Mouse (Mus musculus): Measurements from ENCODE around the gene Pik3r3. TPM values are rescaled to one million over a fixed set of nuclear protein-coding genes. Genes with fewer than 3 reads are reported as not detected.

Gene Pik3r3
- polyA plus RNA-seq, 1 experiment, result 5.7 TPM

DNA sequence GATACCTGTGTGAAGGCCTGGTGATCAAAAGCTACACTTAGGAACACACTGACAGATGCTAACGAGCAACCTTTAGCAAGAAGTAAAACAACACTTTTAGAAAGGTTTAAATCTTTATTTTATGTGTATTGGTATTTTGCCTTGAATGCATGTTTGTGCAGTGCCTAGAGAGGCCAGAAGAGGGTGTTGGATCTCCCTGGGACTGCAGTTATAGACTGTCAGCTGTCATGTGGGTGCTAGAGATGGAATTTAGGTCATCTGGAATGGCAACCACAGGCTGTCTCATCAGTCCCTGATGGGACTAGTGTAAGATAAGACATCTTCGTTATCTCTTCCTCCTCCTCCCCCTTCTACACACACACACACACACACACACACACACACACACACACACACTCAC is 23.0 kb upstream of the Pik3r3 start:
- Histone ChIP-seq H3K27me3 (ENCODE audit: control insufficient read depth, insufficient read depth, insufficient read length) (no peaks in the 10 kb centered on the region), H3K36me3 (ENCODE audit: control insufficient read depth, insufficient read depth) (no peaks in the 10 kb centered on the region), H3K79me2 (ENCODE audit: control insufficient read depth, insufficient read depth) (no peaks in the 10 kb centered on the region), H3K4me2 (ENCODE audit: low read depth) (no peak overlapping the region), H3K4me3 (no peak overlapping the region), H3ac (ENCODE audit: control insufficient read depth, insufficient read length) (no peak overlapping the region)
- TF ChIP-seq POLR2A (IDR thresholded peaks at IDR 0.05; ENCODE audit: insufficient read length, low read depth) (no peak), REST (IDR thresholded peaks at IDR 0.05; ENCODE audit: insufficient read depth, insufficient read length) (no peak), USF1 (IDR thresholded peaks at IDR 0.05; ENCODE audit: low read depth) (no peak), MYOD1 (IDR thresholded peaks at IDR 0.05; ENCODE audit: control insufficient read depth in 1 of 3, insufficient read length in 2 of 3, low read depth in 2 of 3) (peak in 2 of 3 experiments; percentile 43 to 71), TCF3 (IDR thresholded peaks at IDR 0.05; ENCODE audit: insufficient read length, low read depth) (no peak), MYOG (IDR thresholded peaks at IDR 0.05; ENCODE audit: control insufficient read depth in 1 of 3, insufficient read depth in 1 of 3, insufficient read length in 2 of 3, low read depth in 2 of 3) (peak in 2 of 3 experiments; percentile 71 to 88), CEBPB (IDR thresholded peaks at IDR 0.05; ENCODE audit: insufficient read depth, poor library complexity, severe bottlenecking) (no peak), POLR2AphosphoS2 (IDR thresholded peaks at IDR 0.05; ENCODE audit: insufficient read length, low read depth) (no peak), SRF (IDR thresholded peaks at IDR 0.05; ENCODE audit: control insufficient read depth, insufficient read length, low read depth) (no peak), E2F4 (IDR thresholded peaks at IDR 0.05; ENCODE audit: insufficient read depth) (no peak), TCF12 (IDR thresholded peaks at IDR 0.05; ENCODE audit: insufficient read depth, poor library complexity, severe bottlenecking) (no peak), MAX (IDR thresholded peaks at IDR 0.05; ENCODE audit: low read depth) (no peak)

DNA sequence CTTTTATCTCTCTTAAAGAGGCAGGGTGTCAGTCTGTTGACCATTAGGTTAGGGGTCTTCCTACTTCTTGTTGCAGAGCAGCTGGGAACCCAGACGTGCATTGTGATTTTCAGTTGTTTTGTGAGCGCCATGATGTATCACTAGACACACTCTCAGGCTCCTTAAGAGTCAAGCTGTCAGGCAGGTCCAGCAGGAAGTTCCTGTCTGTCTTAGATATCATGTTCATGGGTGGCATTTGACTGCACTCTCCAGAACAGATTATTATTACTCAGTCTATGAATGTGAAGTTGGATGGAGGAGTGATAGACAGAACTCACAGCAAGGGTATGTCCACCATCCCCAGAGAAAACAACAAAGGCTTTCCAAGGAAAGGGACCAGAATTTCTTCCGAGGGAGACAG is 17.0 kb upstream of the Pik3r3 start:
- H3K4me2 ChIP-seq (ENCODE audit: low read depth), result no peak overlapping the region
- TF ChIP-seq POLR2A (IDR thresholded peaks at IDR 0.05; ENCODE audit: insufficient read length, low read depth) (no peak), SRF (IDR thresholded peaks at IDR 0.05; ENCODE audit: control insufficient read depth, insufficient read length, low read depth) (no peak), REST (IDR thresholded peaks at IDR 0.05; ENCODE audit: insufficient read depth, insufficient read length) (no peak), TCF12 (IDR thresholded peaks at IDR 0.05; ENCODE audit: insufficient read depth, poor library complexity, severe bottlenecking) (no peak), POLR2AphosphoS2 (IDR thresholded peaks at IDR 0.05; ENCODE audit: insufficient read length, low read depth) (no peak), CEBPB (IDR thresholded peaks at IDR 0.05; ENCODE audit: insufficient read depth, poor library complexity, severe bottlenecking) (no peak), TCF3 (IDR thresholded peaks at IDR 0.05; ENCODE audit: insufficient read length, low read depth) (no peak), E2F4 (IDR thresholded peaks at IDR 0.05; ENCODE audit: insufficient read depth) (no peak), MYOD1 (IDR thresholded peaks at IDR 0.05; ENCODE audit: control insufficient read depth in 1 of 3, insufficient read length in 2 of 3, low read depth in 2 of 3) (no peak), MAX (IDR thresholded peaks at IDR 0.05; ENCODE audit: low read depth) (no peak), MYOG (IDR thresholded peaks at IDR 0.05; ENCODE audit: control insufficient read depth in 1 of 3, insufficient read depth in 1 of 3, insufficient read length in 2 of 3, low read depth in 2 of 3) (no peak)
- H3ac ChIP-seq (ENCODE audit: control insufficient read depth, insufficient read length), result no peak overlapping the region
- no peak overlapping the region for H3K4me3 ChIP-seq
- H3K27me3 ChIP-seq (ENCODE audit: control insufficient read depth, insufficient read depth, insufficient read length), result no peaks in the 10 kb centered on the region
- H3K36me3 ChIP-seq (ENCODE audit: control insufficient read depth, insufficient read depth), result no peaks in the 10 kb centered on the region
- H3K79me2 ChIP-seq (ENCODE audit: control insufficient read depth, insufficient read depth), result no peaks in the 10 kb centered on the region

DNA sequence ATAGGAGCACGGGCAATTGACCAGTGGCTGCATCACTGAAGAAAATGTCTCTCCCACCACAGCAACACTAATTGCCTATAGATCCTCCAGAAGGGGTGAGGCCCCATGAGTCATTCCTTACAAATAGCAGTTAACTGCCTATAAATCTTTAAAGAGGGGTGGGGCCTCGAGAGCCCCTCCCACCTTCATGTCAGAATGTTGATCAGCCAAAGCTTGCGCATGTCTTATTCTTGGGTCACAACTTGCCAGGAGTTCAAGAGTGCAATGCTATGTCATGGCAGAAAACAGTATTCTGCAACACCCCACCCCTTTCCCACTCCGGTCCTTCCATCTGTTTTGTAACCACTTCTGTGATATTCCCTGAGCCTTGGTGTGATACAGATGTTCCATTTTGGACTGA is 14.9 kb upstream of the Pik3r3 start:
- Histone ChIP-seq H3ac (ENCODE audit: control insufficient read depth, insufficient read length) (no peak overlapping the region), H3K79me2 (ENCODE audit: control insufficient read depth, insufficient read depth) (no peaks in the 10 kb centered on the region), H3K27me3 (ENCODE audit: control insufficient read depth, insufficient read depth, insufficient read length) (no peaks in the 10 kb centered on the region), H3K36me3 (ENCODE audit: control insufficient read depth, insufficient read depth) (no peaks in the 10 kb centered on the region), H3K4me2 (ENCODE audit: low read depth) (peak overlapping the region; percentile 10), H3K4me3 (no peak overlapping the region)
- no peak for TF ChIP-seq TCF12 (IDR thresholded peaks at IDR 0.05; ENCODE audit: insufficient read depth, poor library complexity, severe bottlenecking)
- TF ChIP-seq POLR2A (IDR thresholded peaks at IDR 0.05; ENCODE audit: insufficient read length, low read depth), result no peak
- TF ChIP-seq POLR2AphosphoS2 (IDR thresholded peaks at IDR 0.05; ENCODE audit: insufficient read length, low read depth), result no peak
- TF ChIP-seq REST (IDR thresholded peaks at IDR 0.05; ENCODE audit: insufficient read depth, insufficient read length), result no peak
- TF ChIP-seq SRF (IDR thresholded peaks at IDR 0.05; ENCODE audit: control insufficient read depth, insufficient read length, low read depth), result no peak
- TF ChIP-seq E2F4 (IDR thresholded peaks at IDR 0.05; ENCODE audit: insufficient read depth), result no peak
- no peak for TF ChIP-seq MAX (IDR thresholded peaks at IDR 0.05; ENCODE audit: low read depth)
- TF ChIP-seq USF1 (IDR thresholded peaks at IDR 0.05; ENCODE audit: low read depth), result no peak
- no peak for TF ChIP-seq CEBPB (IDR thresholded peaks at IDR 0.05; ENCODE audit: insufficient read depth, poor library complexity, severe bottlenecking)
- TF ChIP-seq MYOD1 (IDR thresholded peaks at IDR 0.05; ENCODE audit: control insufficient read depth in 1 of 3, insufficient read length in 2 of 3, low read depth in 2 of 3), result no peak
- no peak for TF ChIP-seq TCF3 (IDR thresholded peaks at IDR 0.05; ENCODE audit: insufficient read length, low read depth)
- no peak for TF ChIP-seq MYOG (IDR thresholded peaks at IDR 0.05; ENCODE audit: control insufficient read depth in 1 of 3, insufficient read depth in 1 of 3, insufficient read length in 2 of 3, low read depth in 2 of 3)

DNA sequence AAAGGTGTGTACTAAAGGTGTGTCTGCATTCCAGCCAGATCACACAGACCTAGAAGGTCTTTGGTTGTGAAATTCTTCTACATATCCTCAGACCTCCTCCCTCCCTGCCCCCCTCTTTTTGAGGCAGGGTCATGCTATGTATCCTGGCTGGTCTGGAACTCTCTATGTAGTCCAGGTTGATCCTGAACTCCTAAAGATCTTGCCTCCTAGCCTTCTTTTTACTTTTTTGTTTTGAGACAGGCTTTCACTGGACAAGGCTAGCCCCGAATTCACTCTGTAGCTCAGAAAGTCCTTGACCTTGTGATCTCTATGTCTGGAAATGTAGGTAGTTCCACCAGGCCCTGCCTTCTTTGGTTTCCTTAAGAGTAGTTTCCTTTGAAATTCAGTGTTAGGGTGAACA is 12.5 kb upstream of the Pik3r3 start:
- no peak overlapping the region for H3K4me3 ChIP-seq
- no peak overlapping the region for H3ac ChIP-seq (ENCODE audit: control insufficient read depth, insufficient read length)
- H3K27me3 ChIP-seq (ENCODE audit: control insufficient read depth, insufficient read depth, insufficient read length), result no peaks in the 10 kb centered on the region
- TF ChIP-seq CEBPB (IDR thresholded peaks at IDR 0.05; ENCODE audit: insufficient read depth, poor library complexity, severe bottlenecking), result no peak
- H3K36me3 ChIP-seq (ENCODE audit: control insufficient read depth, insufficient read depth), result no peaks in the 10 kb centered on the region
- no peaks in the 10 kb centered on the region for H3K79me2 ChIP-seq (ENCODE audit: control insufficient read depth, insufficient read depth)
- H3K4me2 ChIP-seq (ENCODE audit: low read depth), result no peak overlapping the region

DNA sequence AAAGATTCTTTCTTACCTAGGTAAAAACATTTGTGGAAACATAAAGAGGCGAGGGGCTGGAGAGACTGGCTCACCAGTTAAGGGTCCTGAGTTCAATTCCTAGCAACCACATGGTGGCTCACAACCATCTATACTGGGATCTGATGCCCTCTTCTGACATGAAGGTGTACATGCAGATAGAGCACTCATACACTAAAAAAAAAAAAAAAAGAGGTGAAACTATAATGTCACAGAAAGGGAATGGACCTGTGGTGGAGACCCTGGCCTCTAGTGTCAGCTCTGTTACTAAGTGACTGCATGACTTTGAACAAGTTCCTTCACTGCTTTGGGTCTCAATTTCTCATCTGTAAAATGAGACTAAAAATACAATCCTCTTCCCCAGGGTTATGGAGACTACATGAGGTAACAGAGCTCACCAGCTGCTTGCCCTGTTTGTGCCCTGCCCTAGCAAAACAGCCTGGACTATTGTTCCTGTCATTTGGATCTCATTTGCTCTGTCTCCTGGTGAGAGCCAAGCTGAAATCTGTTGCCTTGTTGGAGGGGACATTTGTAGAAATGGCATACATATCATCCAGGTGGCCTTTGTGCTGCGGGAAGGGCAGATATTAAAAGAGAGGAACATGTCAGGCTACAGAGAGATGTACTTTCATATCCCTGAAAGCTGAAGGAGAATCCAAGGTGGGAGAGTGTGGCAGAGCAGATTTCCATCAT is 5.4 kb upstream of the Pik3r3 start:
- H3K79me2 ChIP-seq (ENCODE audit: control insufficient read depth, insufficient read depth), result no peaks in the 10 kb centered on the region
- H3K27me3 ChIP-seq (ENCODE audit: control insufficient read depth, insufficient read depth, insufficient read length), result no peaks in the 10 kb centered on the region
- no peak overlapping the region for H3K4me2 ChIP-seq (ENCODE audit: low read depth)
- H3K4me3 ChIP-seq, result no peak overlapping the region
- TF ChIP-seq TCF3 (IDR thresholded peaks at IDR 0.05; ENCODE audit: insufficient read length, low read depth) (no peak), MYOD1 (IDR thresholded peaks at IDR 0.05; ENCODE audit: control insufficient read depth in 1 of 3, insufficient read length in 2 of 3, low read depth in 2 of 3) (peak in 1 of 3 experiments; percentile 5), MYOG (IDR thresholded peaks at IDR 0.05; ENCODE audit: control insufficient read depth in 1 of 3, insufficient read depth in 1 of 3, insufficient read length in 2 of 3, low read depth in 2 of 3) (peak in 1 of 3 experiments; percentile 4)
- H3K36me3 ChIP-seq (ENCODE audit: control insufficient read depth, insufficient read depth), result no peaks in the 10 kb centered on the region
- no peak overlapping the region for H3ac ChIP-seq (ENCODE audit: control insufficient read depth, insufficient read length)
